Comparison of ENCODE assay signal across 12 mouse cellular contexts in the genomic region with DNA sequence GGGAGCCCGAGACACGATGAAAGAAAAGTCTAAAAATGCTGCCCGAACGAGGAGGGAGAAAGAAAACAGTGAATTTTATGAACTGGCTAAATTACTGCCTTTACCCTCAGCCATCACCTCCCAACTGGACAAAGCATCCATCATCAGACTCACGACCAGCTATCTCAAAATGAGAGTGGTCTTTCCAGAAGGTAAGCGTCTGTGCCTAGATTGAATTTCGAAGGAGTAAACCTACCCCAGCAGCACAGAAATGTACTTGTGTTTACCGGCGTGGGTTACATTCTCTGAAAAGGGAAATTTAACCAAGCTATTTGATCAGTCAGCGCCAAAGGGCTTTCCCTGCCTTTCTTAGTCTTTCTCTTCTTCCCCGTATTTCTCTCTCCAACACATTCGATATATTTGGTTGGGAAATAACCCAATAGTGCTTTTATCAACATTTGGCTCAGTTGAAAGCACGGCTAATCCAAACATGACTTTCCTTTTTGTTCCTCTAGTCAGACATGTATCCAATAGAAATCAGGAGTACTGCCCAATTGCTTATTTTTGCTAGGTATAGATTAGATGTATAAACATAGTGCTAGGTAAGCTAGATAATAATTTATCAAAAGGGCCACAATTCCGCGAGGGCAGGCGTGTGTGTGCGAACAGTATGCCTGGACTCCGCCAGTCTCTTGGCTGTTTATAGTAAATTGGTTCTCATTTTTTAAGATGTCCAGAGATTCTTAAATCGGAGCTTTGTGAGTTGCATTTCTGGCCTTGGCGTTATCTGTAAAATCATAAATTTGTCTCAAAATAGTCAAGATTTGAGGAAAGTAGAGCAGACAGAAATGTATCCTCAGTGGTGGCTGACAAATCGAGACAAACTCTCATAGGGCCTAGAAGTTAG. TPM values are rescaled to one million over a fixed set of nuclear protein-coding genes. Genes with fewer than 3 reads are reported as not detected.
A peak's percentile ranks its signal among the peaks of the same experiment; 100 is the strongest.
DNase-seq lines count a peak whose midpoint lies in the region; ATAC-seq and TF ChIP-seq lines count a peak whose summit lies in the region.
"Had no signal": no experiment of that assay in that cellular context is flagged by ENCODE, and none has a peak within 500 bp of the region (broad histone marks: within the 10 kb centered on the region; RNA-seq: fewer than 3 reads in every experiment).

No protein-coding gene starts in this region.

- DNase-seq in hindbrain, embryonic 11.5 days (ENCODE audit: low spot score) = peak; percentile 64
- no peak for DNase-seq in hindbrain, postnatal 0 days (ENCODE audit: low spot score)
- peak; percentile 38 for DNase-seq in A20 (ENCODE audit: low read depth, low spot score)
- DNase-seq in embryonic facial prominence, embryonic 10.5 days (ENCODE audit: low spot score) = peak; percentile 46
- no peak for DNase-seq in left cerebral cortex, postnatal 25 days (ENCODE audit: low spot score in 2 of 2)
- no peak for DNase-seq in adrenal gland, postnatal 10 days
- DNase-seq in layer of hippocampus, postnatal 10 days (ENCODE audit: low spot score in 2 of 2) = no peak
- DNase-seq: gastrocnemius, adult 2 months had no signal

- H3K27me3 ChIP-seq in hindbrain, embryonic 11.5 days (ENCODE audit: control insufficient read depth, insufficient read depth, low read length) = peaks cover 70% of the 10 kb centered on the region
- peaks cover 89% of the 10 kb centered on the region for H3K27me3 ChIP-seq in hindbrain, postnatal 0 days (ENCODE audit: insufficient read depth, low read length)
- H3K27me3 ChIP-seq in embryonic facial prominence, embryonic 10.5 days (replicated peaks; ENCODE audit: low read depth, poor library complexity, severe bottlenecking) = peaks cover 100% of the 10 kb centered on the region
- H3K27me3 ChIP-seq in limb, embryonic 13.5 days = peaks cover 81% of the 10 kb centered on the region

- no peak overlapping the region for H3K4me2 ChIP-seq in hindbrain, embryonic 11.5 days (replicated peaks; ENCODE audit: low read depth, low read length)
- H3K4me2 ChIP-seq in hindbrain, postnatal 0 days (ENCODE audit: low read depth, low read length) = no peak overlapping the region
- 0 out of 2 replicates have a peak overlapping the region, but pooled peaks have one; percentile 2 for H3K4me2 ChIP-seq in limb, embryonic 13.5 days (replicated peaks)

- H3K9ac ChIP-seq in hindbrain, embryonic 11.5 days (ENCODE audit: low read depth, low read length) = no peak overlapping the region
- no peak overlapping the region for H3K9ac ChIP-seq in hindbrain, postnatal 0 days (replicated peaks; ENCODE audit: low read length)
- H3K9ac ChIP-seq in limb, embryonic 13.5 days = no peak overlapping the region
- H3K9ac ChIP-seq: heart, embryonic 13.5 days had no signal

- H3K36me3 ChIP-seq in hindbrain, embryonic 11.5 days (ENCODE audit: control insufficient read depth, insufficient read depth, low read length) = no peaks in the 10 kb centered on the region
- H3K36me3 ChIP-seq in hindbrain, postnatal 0 days (ENCODE audit: insufficient read depth, low read length) = no peaks in the 10 kb centered on the region
- no peaks in the 10 kb centered on the region for H3K36me3 ChIP-seq in embryonic facial prominence, embryonic 10.5 days (replicated peaks)
- H3K36me3 ChIP-seq in limb, embryonic 13.5 days = no peaks in the 10 kb centered on the region
- H3K36me3 ChIP-seq: heart, embryonic 13.5 days had no signal

- H3K4me1 ChIP-seq in hindbrain, embryonic 11.5 days (replicated peaks; ENCODE audit: control insufficient read depth, insufficient read depth, low read length) = 0 out of 2 replicates have a peak, but pooled peaks cover 8% of the 10 kb centered on the region
- peaks cover 3% of the 10 kb centered on the region; the same call in 1 of the 2 replicates for H3K4me1 ChIP-seq in hindbrain, postnatal 0 days (ENCODE audit: insufficient read depth, low read length)
- H3K4me1 ChIP-seq in embryonic facial prominence, embryonic 10.5 days = peaks cover 31% of the 10 kb centered on the region
- H3K4me1 ChIP-seq in limb, embryonic 13.5 days = peaks cover 21% of the 10 kb centered on the region

- no peak for TF ChIP-seq CTCF in hindbrain, postnatal 0 days (IDR thresholded peaks at IDR 0.05; ENCODE audit: low read depth)

- 4% methylated on average over 21 of the region's 21 CpGs for WGBS in hindbrain, embryonic 11.5 days
- WGBS in hindbrain, postnatal 0 days = 4% methylated on average over 21 of the region's 21 CpGs
- WGBS in embryonic facial prominence, embryonic 10.5 days = 4% methylated on average over 21 of the region's 21 CpGs
- 3% methylated on average over 21 of the region's 21 CpGs for WGBS in limb, embryonic 13.5 days

- no peak for ATAC-seq in hindbrain, embryonic 11.5 days (ENCODE audit: low FRiP score)
- ATAC-seq in hindbrain, postnatal 0 days = no peak
- no peak for ATAC-seq in limb, embryonic 13.5 days (ENCODE audit: low FRiP score, low read depth)
- ATAC-seq: inflammation-experienced regulatory T-cells, adult 6 months had no signal

- intact Hi-C loops in left cerebral cortex, postnatal 25 days (cut with DNase I) = no loop called here

- no peak overlapping the region for H3K27ac ChIP-seq in hindbrain, embryonic 11.5 days (ENCODE audit: low read depth, low read length)
- H3K27ac ChIP-seq in hindbrain, postnatal 0 days = no peak overlapping the region
- no peak overlapping the region for H3K27ac ChIP-seq in embryonic facial prominence, embryonic 10.5 days (replicated peaks)
- H3K27ac ChIP-seq in limb, embryonic 13.5 days = no peak overlapping the region
- H3K27ac ChIP-seq: gastrocnemius, adult 2 months; heart, embryonic 13.5 days had no signal

- H3K9me3 ChIP-seq in hindbrain, embryonic 11.5 days (ENCODE audit: control insufficient read depth, low read length) = no peaks in the 10 kb centered on the region
- no peaks in the 10 kb centered on the region for H3K9me3 ChIP-seq in hindbrain, postnatal 0 days (ENCODE audit: low read length)
- no peaks in the 10 kb centered on the region for H3K9me3 ChIP-seq in embryonic facial prominence, embryonic 10.5 days
- H3K9me3 ChIP-seq in limb, embryonic 13.5 days = no peaks in the 10 kb centered on the region
- H3K9me3 ChIP-seq: heart, embryonic 13.5 days had no signal

- H3K4me3 ChIP-seq in hindbrain, embryonic 11.5 days (ENCODE audit: low read depth, low read length) = no peak overlapping the region
- no peak overlapping the region for H3K4me3 ChIP-seq in hindbrain, postnatal 0 days (ENCODE audit: low read length)
- no peak overlapping the region for H3K4me3 ChIP-seq in embryonic facial prominence, embryonic 10.5 days
- H3K4me3 ChIP-seq in limb, embryonic 13.5 days = no peak overlapping the region

RNA-seq across cellular contexts. Expression of gene Sim1, which starts 1.6 kb away (rescaled TPM):
- polyA plus RNA-seq in hindbrain, embryonic 11.5 days (2014; fragmentation: Nextera tagmentation; extraction: Ambion mirVana) = 0.90 and 1.1 TPM in 2 replicates
- 0.14 and 0.52 TPM in 2 replicates for total RNA-seq in hindbrain, postnatal 0 days (2014; rRNA removed)
- polyA plus RNA-seq in hindbrain, postnatal 0 days (2015; fragmentation: Nextera tagmentation; extraction: Ambion mirVana) = 0.03 and 0.09 TPM in 2 replicates
- 0.47 and 0.81 TPM in 2 replicates for polyA plus RNA-seq in embryonic facial prominence, embryonic 10.5 days (2016; fragmentation: Nextera tagmentation; extraction: Ambion mirVana)
- 0.45 and 1.2 TPM in 2 replicates for polyA plus RNA-seq in limb, embryonic 13.5 days (2015; fragmentation: Nextera tagmentation; extraction: Ambion mirVana)
- total RNA-seq in left cerebral cortex, postnatal 25 days (2021) = under 1 TPM; 0.32 to 0.69 TPM
- not detected for total RNA-seq in adrenal gland, postnatal 10 days (2021)
- not detected for total RNA-seq in layer of hippocampus, postnatal 10 days (2021)
- total RNA-seq: common myeloid progenitor, adult 5-6 weeks had no signal
- polyA plus RNA-seq: heart, embryonic 13.5 days; inflammation-experienced regulatory T-cells, adult 6 months had no signal

Comparison
In these comparisons a context has a peak if more than half of its experiments do, and no peak if none do; other contexts are left out.
1. DNase-seq: peak in hindbrain, embryonic 11.5 days (single experiment), A20 (single experiment) and embryonic facial prominence, embryonic 10.5 days (single experiment); none in hindbrain, postnatal 0 days (single experiment), left cerebral cortex, postnatal 25 days (0 of 2), adrenal gland, postnatal 10 days (single experiment) and layer of hippocampus, postnatal 10 days (0 of 2).